Mouse (Mus musculus): ENCODE results near the gene Lcor. TPM values are rescaled to one million over a fixed set of nuclear protein-coding genes. Genes with fewer than 3 reads are reported as not detected.

The Lcor gene
- polyA plus RNA-seq (2012; rRNA removed) = 1.6 and 2.9 TPM in 2 replicates

DNA sequence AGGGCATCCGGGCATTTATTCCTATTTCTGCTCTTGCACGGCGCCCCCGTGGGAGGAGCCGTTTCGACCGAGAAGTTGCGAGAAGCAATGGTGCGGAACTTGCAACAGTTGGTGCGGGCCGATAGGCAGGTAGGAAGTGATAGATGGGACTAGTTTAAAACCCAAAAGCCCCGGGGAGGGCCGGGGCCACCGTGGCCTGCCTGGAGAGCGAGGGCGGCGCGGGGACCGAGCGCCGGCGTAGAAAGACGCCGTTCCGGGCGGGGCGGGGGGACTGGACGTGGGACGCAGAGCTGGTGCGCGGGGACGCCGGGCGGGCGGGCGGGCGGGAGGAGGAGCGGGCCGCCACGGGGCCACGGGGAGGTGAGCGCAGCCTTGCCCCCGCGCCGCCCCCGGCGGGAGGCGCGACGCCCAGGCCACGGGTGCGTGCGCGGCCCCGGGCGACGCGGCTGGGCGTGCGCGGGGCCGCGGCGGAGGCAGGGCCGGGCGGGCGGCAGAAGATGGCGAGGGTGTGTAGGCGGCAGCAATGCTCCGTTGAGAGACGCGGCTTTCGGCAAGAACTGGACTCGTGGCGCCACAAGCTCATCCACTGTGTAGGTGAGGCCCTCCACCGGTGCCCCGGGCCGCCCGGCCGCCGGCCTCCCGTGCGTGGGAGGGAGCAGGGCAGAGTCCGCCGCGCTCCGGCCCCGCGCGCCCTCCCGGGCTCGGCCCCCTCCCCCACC lies at the start of gene Lcor:
Gene Lcor, plus strand, starts transcription at position 448 of the 719 bp plus-strand sequence.
- Histone ChIP-seq H3K4me1 (ENCODE audit: control insufficient read depth, insufficient read depth, insufficient read length, low read length) (peaks cover 3% of the 10 kb centered on the region; the same call in 1 of the 2 replicates), H3K4me3 (ENCODE audit: low read depth, low read length) (peak within 1 kb of the TSS; percentile 95), H3K27ac (ENCODE audit: insufficient read depth, low read depth, low read length) (peak within 1 kb of the TSS; percentile 97), H3K36me3 (ENCODE audit: control insufficient read depth, insufficient read depth, low read length) (peaks cover 1% of the 10 kb centered on the region; the same call in 1 of the 2 replicates), H3K27me3 (ENCODE audit: control insufficient read depth, insufficient read depth, low read length) (no peaks in the 10 kb centered on the region)
- WGBS = under 1% methylated on average over 85 of the region's 92 CpGs
- TF ChIP-seq POLR2A (IDR thresholded peaks at IDR 0.05; ENCODE audit: low read depth, low read length) (peak; percentile 51; the same call in 1 of the 2 replicates), CTCF (IDR thresholded peaks at IDR 0.05; ENCODE audit: extremely low read depth, insufficient read length, insufficient replicate concordance, low read depth, low read length) (no peak)

DNA sequence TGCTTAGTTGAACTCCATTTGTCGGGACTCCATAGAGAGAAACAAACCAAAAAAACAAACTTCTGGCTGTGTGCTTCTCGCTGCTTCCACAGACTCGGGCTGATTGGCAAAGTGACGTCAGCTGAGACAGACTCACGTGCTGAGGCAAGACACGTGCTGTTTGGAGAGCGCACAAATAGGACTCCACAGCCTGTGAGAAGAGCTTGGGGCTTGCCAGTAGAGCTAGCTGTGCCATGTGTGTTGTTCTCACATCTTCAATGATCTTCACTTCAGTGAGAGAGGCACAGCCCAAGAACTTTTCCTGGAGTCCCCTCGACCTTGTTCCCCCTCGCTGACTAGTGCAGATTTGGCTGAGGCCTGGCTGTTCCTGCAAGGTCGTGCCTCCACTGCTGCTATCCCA lies 47.1 kb upstream of the Lcor start:
- no peaks in the 10 kb centered on the region for H3K27me3 ChIP-seq (ENCODE audit: control insufficient read depth, insufficient read depth, low read length)
- H3K4me3 ChIP-seq (ENCODE audit: low read depth, low read length) = no peak overlapping the region
- no peaks in the 10 kb centered on the region for H3K4me1 ChIP-seq (ENCODE audit: control insufficient read depth, insufficient read depth, insufficient read length, low read length)
- no peaks in the 10 kb centered on the region for H3K36me3 ChIP-seq (ENCODE audit: control insufficient read depth, insufficient read depth, low read length)
- H3K27ac ChIP-seq (ENCODE audit: insufficient read depth, low read depth, low read length) = no peak overlapping the region
- no peak for TF ChIP-seq CTCF (IDR thresholded peaks at IDR 0.05; ENCODE audit: extremely low read depth, insufficient read length, insufficient replicate concordance, low read depth, low read length)
- TF ChIP-seq POLR2A (IDR thresholded peaks at IDR 0.05; ENCODE audit: low read depth, low read length) = no peak
- 91% methylated on average over 10 of the region's 10 CpGs for WGBS

DNA sequence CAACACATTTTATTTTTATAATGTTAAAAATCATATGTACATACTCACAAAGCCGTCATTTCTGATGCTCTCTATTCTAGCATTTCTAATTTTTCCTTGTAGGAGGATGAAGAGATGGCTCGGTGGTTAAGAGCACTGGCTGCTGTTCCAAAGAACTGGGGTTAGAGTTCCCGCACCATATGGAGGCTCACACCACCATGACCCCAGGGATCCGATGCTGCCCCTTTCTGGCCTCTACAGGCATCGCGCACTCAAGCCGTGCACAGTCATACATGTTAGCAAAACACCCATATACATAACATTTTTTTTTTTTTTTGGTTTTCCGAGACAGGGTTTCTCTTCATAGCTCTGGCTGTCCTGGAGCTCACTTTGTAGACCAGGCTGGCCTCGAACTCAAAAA lies 46.0 kb upstream of the Lcor start:
- no peaks in the 10 kb centered on the region for H3K4me1 ChIP-seq (ENCODE audit: control insufficient read depth, insufficient read depth, insufficient read length, low read length)
- WGBS = 95% methylated on average over 9 of the region's 9 CpGs
- no peaks in the 10 kb centered on the region for H3K36me3 ChIP-seq (ENCODE audit: control insufficient read depth, insufficient read depth, low read length)
- TF ChIP-seq CTCF (IDR thresholded peaks at IDR 0.05; ENCODE audit: extremely low read depth, insufficient read length, insufficient replicate concordance, low read depth, low read length) = no peak
- TF ChIP-seq POLR2A (IDR thresholded peaks at IDR 0.05; ENCODE audit: low read depth, low read length) = no peak
- H3K4me3 ChIP-seq (ENCODE audit: low read depth, low read length) = no peak overlapping the region
- no peaks in the 10 kb centered on the region for H3K27me3 ChIP-seq (ENCODE audit: control insufficient read depth, insufficient read depth, low read length)
- H3K27ac ChIP-seq (ENCODE audit: insufficient read depth, low read depth, low read length) = no peak overlapping the region

DNA sequence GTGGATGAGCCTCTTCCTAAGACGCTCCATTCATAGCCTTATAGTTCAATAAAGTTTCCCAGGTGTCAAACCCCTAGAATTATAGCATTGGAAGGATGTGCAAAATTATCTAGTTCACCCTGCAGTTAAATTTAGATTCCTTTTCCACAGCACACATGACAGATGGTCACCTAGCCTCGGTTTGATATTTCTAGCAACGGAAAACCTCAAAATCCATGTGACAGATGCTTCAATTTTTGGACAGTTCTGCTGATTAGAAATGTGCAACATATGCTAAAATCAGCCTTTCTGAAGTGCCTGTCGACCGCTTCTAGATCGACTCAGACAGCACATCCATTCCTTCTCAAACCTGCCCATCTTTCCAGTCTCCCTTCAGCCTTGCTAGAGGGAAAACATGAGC lies 43.5 kb upstream of the Lcor start:
- Histone ChIP-seq H3K4me1 (ENCODE audit: control insufficient read depth, insufficient read depth, insufficient read length, low read length) (0 out of 2 replicates have a peak, but pooled peaks cover 2% of the 10 kb centered on the region), H3K36me3 (ENCODE audit: control insufficient read depth, insufficient read depth, low read length) (no peaks in the 10 kb centered on the region), H3K27me3 (ENCODE audit: control insufficient read depth, insufficient read depth, low read length) (no peaks in the 10 kb centered on the region), H3K27ac (ENCODE audit: insufficient read depth, low read depth, low read length) (no peak overlapping the region), H3K4me3 (ENCODE audit: low read depth, low read length) (no peak overlapping the region)
- WGBS = 88% methylated on average over 6 of the region's 6 CpGs
- no peak for TF ChIP-seq CTCF (IDR thresholded peaks at IDR 0.05; ENCODE audit: extremely low read depth, insufficient read length, insufficient replicate concordance, low read depth, low read length)
- TF ChIP-seq POLR2A (IDR thresholded peaks at IDR 0.05; ENCODE audit: low read depth, low read length) = no peak

GRCm38 (mm10) chr19:41441446-41441845 lies 41.0 kb upstream of the Lcor start:
- Histone ChIP-seq H3K4me3 (ENCODE audit: low read depth, low read length) (no peak overlapping the region), H3K27ac (ENCODE audit: insufficient read depth, low read depth, low read length) (no peak overlapping the region), H3K4me1 (ENCODE audit: control insufficient read depth, insufficient read depth, insufficient read length, low read length) (peaks cover 19% of the 10 kb centered on the region), H3K27me3 (ENCODE audit: control insufficient read depth, insufficient read depth, low read length) (no peaks in the 10 kb centered on the region), H3K36me3 (ENCODE audit: control insufficient read depth, insufficient read depth, low read length) (no peaks in the 10 kb centered on the region)
- WGBS = 68% methylated on average over 3 of the region's 3 CpGs
- TF ChIP-seq CTCF (IDR thresholded peaks at IDR 0.05; ENCODE audit: extremely low read depth, insufficient read length, insufficient replicate concordance, low read depth, low read length) = no peak
- no peak for TF ChIP-seq POLR2A (IDR thresholded peaks at IDR 0.05; ENCODE audit: low read depth, low read length)

DNA sequence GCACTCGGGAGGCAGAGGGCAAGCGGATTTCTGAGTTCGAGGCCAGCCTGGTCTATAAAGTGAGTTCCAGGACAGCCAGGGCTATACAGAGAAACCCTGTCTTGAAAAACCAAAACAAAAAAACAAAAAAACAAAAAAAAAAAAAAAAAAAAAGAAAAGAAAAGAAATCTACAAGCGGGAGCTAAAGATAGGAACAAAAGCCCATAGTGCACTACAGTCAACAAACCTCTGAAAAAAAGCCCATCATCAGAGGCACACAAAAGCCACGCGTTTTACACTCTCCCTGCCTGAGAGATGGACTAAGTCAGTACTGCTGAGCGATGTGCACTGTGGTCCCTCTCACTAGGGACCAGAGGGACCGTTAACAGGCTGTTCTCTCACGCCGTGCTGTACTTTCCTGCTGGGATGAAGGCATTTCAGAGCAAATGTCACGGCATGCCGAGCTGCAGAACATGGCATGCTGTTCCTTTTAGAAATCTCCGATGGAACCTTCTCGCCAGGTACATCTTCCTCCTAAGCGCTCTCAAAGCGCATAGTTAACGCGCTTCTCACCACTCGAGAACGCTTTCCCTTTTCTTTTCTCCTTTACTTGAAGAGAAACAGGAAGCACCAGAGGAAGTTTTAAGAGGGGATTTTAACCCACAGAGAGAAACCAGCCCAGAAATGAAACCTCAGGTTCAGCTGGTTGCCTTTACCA lies 40.4 kb upstream of the Lcor start:
- 64% methylated on average over 20 of the region's 20 CpGs for WGBS
- Histone ChIP-seq H3K27ac (ENCODE audit: insufficient read depth, low read depth, low read length) (no peak overlapping the region), H3K4me3 (ENCODE audit: low read depth, low read length) (peak overlapping the region; percentile 9; the same call in 1 of the 2 replicates), H3K4me1 (ENCODE audit: control insufficient read depth, insufficient read depth, insufficient read length, low read length) (peaks cover 19% of the 10 kb centered on the region), H3K36me3 (ENCODE audit: control insufficient read depth, insufficient read depth, low read length) (no peaks in the 10 kb centered on the region), H3K27me3 (ENCODE audit: control insufficient read depth, insufficient read depth, low read length) (no peaks in the 10 kb centered on the region)
- TF ChIP-seq POLR2A (IDR thresholded peaks at IDR 0.05; ENCODE audit: low read depth, low read length) = no peak
- no peak for TF ChIP-seq CTCF (IDR thresholded peaks at IDR 0.05; ENCODE audit: extremely low read depth, insufficient read length, insufficient replicate concordance, low read depth, low read length)

DNA sequence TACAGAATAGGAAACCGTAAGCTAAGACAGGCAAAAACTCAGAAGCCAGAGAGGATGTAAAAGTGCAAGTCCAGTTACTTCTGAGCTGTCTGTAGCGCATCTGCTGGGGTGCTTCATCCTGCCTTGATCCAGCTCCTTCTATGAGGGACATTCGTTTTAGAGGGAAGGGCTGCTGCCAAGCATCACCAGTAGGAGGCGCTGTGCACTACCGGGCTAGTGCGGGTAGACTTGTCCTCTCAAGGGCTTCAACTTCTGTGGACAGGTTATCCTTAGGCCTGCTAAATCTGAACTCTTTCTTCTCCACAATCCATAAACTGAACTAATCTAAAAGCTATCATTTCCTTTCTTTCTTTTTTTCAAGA lies 39.8 kb upstream of the Lcor start:
- 55% methylated on average over 6 of the region's 6 CpGs for WGBS
- no peak overlapping the region for H3K4me3 ChIP-seq (ENCODE audit: low read depth, low read length)
- H3K36me3 ChIP-seq (ENCODE audit: control insufficient read depth, insufficient read depth, low read length) = no peaks in the 10 kb centered on the region
- TF ChIP-seq CTCF (IDR thresholded peaks at IDR 0.05; ENCODE audit: extremely low read depth, insufficient read length, insufficient replicate concordance, low read depth, low read length) (peak; percentile 96; the same call in 1 of the 2 replicates), POLR2A (IDR thresholded peaks at IDR 0.05; ENCODE audit: low read depth, low read length) (no peak)
- H3K4me1 ChIP-seq (ENCODE audit: control insufficient read depth, insufficient read depth, insufficient read length, low read length) = peaks cover 20% of the 10 kb centered on the region
- no peaks in the 10 kb centered on the region for H3K27me3 ChIP-seq (ENCODE audit: control insufficient read depth, insufficient read depth, low read length)
- no peak overlapping the region for H3K27ac ChIP-seq (ENCODE audit: insufficient read depth, low read depth, low read length)
